Mouse (Mus musculus) spleen, postnatal 4 days (tissue): ENCODE measurements around the gene Mat2b.

ENCODE experiments used
- DNase-seq, 2 experiments: peaks; one replicate each; pipeline ENCODE4 v3.0.0; 2022; ENCODE audit warnings: low spot score in 2 of 2

The Mat2b gene

DNA sequence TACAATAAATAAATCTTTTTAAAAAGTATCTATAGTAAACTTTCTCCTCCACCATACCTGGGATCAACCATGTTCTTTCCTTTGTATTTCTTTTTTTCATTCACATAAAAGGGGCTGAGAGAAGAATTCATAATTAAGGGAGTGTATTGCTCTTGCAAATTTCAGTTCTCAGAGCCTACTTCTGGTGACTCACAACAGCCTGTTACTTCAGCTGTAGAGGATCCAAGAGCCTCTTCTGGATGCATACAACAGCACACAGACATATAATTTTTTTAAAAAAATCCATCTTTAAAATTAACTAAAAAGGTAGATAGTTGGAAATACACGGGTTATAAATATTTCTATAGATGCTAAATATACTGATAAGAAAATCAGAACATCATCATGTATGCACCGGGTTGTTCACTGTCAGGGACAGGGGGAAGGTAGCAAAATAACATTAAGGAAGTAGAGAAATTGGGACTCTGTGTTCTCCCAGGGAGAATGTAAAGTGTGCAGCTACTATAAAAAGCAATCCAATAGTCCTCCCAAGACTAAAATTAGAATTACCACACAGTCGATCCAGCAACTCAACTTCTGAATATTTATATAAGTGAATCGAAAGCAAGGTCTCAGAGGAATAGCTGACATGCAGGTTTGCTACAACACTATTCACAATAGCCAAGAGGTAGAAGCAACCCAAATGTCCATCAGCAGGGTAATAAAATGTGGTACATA, 19.8 kb downstream of the Mat2b start:
- DNase-seq = no peak

GRCm38 (mm10) chr11:40649726-40650445, 45.1 kb downstream of the Mat2b start:
- no peak for DNase-seq

GRCm38 (mm10) chr11:40647246-40647645, 47.8 kb downstream of the Mat2b start:
- DNase-seq = no peak
